Mouse (Mus musculus): ENCODE data around the gene Cdc26. TPM values are rescaled to one million over a fixed set of nuclear protein-coding genes. Genes with fewer than 3 reads are reported as not detected.

Cdc26 gene
- polyA plus RNA-seq, 1 experiment from 2014 or later, result 175 TPM

DNA sequence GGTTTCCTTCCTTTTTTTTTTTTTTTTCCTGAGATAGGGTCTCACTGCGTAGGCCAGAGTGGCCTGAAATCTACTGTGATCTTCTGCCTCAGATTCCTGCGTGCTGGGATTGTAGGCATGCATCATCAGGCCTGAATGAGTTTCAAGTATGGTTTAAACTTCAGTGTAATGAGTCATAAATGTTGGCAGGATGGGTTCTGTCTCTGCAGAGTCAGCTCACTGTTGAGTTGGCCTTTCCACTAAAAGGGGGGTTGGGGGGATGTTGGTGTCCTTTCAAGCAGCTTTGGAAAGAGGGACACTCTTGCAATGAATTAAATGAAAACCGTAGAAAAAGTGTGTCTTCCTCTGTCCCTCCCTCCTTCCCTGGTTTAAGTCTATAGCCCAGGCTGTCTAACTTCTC lies 9.5 kb downstream of the Cdc26 start:
- H3K4me3 ChIP-seq (ENCODE audit: low read depth, low read length), result no peak overlapping the region
- DNase-seq (no peak), ATAC-seq (ENCODE audit: insufficient read depth) (no peak)
- TF ChIP-seq CTCF (IDR thresholded peaks at IDR 0.05; ENCODE audit: low read depth), result no peak
- no peak overlapping the region for H3K4me2 ChIP-seq
- H3K27me3 ChIP-seq (ENCODE audit: insufficient read depth, low read length), result no peaks in the 10 kb centered on the region
- H3K4me1 ChIP-seq (ENCODE audit: insufficient read depth), result no peaks in the 10 kb centered on the region
- 85% methylated on average over 3 of the region's 3 CpGs for WGBS
- no peak overlapping the region for H3K9ac ChIP-seq
- H3K27ac ChIP-seq (ENCODE audit: low read depth), result no peak overlapping the region
- H3K36me3 ChIP-seq (ENCODE audit: insufficient read depth), result peaks cover 89% of the 10 kb centered on the region
- H3K9me3 ChIP-seq (ENCODE audit: low read depth, low read length), result no peaks in the 10 kb centered on the region

DNA sequence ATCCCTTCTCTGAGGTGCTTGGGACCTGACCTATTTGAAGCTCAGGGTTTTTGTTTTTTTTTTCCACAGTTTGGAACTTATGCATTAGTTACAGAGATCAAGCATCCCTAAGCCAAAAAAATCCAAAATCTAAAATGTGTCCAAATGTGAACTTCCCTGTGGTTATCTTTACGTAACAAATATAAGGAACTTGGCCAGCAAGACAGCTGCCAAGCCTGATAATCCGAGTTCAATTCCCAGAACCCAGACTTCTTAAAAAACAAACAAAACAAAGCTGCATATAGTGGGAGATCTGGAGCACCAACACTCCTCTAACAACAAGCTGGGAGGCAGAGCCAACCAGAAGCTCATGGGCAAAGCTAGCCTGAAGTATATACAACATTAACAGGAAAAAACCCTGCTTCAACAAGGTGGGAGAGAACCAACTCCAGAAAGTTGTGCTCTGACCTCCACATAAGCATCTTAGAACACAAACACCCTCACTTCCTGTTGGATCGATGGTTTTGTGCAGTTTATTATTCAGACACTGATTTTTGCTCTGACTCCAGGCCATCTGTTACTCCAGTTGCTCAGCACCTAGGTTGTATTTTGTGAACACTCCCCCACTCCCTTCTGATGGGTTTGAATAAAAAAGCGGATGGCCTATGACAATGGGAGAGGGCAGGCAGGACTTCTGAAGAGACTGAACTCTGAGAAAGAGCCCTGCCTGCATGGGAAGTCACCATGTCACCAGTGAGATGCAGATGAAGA lies 10.7 kb downstream of the Cdc26 start:
- WGBS, result 76% methylated on average over 4 of the region's 4 CpGs
- no peak for DNase-seq
- H3K4me3 ChIP-seq (ENCODE audit: low read depth, low read length), result no peak overlapping the region
- no peaks in the 10 kb centered on the region for H3K9me3 ChIP-seq (ENCODE audit: low read depth, low read length)
- H3K27me3 ChIP-seq (ENCODE audit: insufficient read depth, low read length), result no peaks in the 10 kb centered on the region
- no peak overlapping the region for H3K9ac ChIP-seq
- no peak for ATAC-seq (ENCODE audit: insufficient read depth)
- no peak overlapping the region for H3K4me2 ChIP-seq
- no peak for TF ChIP-seq CTCF (IDR thresholded peaks at IDR 0.05; ENCODE audit: low read depth)
- peaks cover 90% of the 10 kb centered on the region for H3K36me3 ChIP-seq (ENCODE audit: insufficient read depth)
- H3K27ac ChIP-seq (ENCODE audit: low read depth), result no peak overlapping the region
- H3K4me1 ChIP-seq (ENCODE audit: insufficient read depth), result no peaks in the 10 kb centered on the region

DNA sequence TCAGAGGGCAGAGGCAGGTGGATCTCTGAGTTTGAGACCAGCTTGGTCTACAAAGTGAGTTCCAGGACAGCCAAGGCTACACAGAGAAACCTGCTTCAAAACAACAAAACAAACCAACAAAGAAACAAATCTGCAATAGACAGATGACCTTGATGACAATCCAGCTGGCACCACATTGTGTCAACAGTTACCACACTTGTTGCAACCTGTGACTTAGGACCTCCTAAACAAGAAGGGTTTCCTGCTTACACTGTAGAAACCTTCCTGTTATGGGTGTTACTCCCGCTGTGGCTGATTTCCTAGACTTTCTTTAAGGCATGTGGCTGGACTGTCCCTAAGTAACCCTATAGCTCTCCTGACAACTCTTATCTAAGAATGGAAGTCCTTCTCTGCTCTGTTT lies 12.6 kb downstream of the Cdc26 start:
- no peak for TF ChIP-seq CTCF (IDR thresholded peaks at IDR 0.05; ENCODE audit: low read depth)
- H3K9me3 ChIP-seq (ENCODE audit: low read depth, low read length), result no peaks in the 10 kb centered on the region
- no peak overlapping the region for H3K4me3 ChIP-seq (ENCODE audit: low read depth, low read length)
- no peaks in the 10 kb centered on the region for H3K27me3 ChIP-seq (ENCODE audit: insufficient read depth, low read length)
- no peak overlapping the region for H3K9ac ChIP-seq
- DNase-seq (no peak), ATAC-seq (ENCODE audit: insufficient read depth) (no peak)
- H3K4me1 ChIP-seq (ENCODE audit: insufficient read depth), result no peaks in the 10 kb centered on the region
- no peak overlapping the region for H3K27ac ChIP-seq (ENCODE audit: low read depth)
- H3K36me3 ChIP-seq (ENCODE audit: insufficient read depth), result peaks cover 86% of the 10 kb centered on the region
- H3K4me2 ChIP-seq, result no peak overlapping the region
- 85% methylated on average over 1 of the region's 1 CpGs for WGBS

DNA sequence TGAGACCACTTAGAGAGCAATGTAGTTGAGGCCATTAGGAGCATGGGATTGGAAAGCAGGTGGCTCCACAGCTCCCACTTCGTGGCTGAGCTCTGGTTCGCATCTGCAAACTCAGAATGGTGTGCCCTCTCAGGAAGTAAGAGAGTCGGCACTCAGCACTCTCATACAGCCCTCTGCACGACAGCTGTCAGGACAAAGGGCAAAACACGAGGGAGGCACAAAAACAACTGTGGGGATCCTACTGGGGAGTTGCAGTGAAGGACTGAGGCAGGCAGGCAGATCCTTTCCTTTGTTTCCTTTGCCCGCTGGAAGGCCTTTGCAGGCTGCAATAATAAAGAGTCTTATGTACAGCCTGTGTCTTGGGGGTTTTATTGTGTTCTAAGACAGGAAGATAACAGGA lies 15.0 kb downstream of the Cdc26 start:
- no peak for TF ChIP-seq CTCF (IDR thresholded peaks at IDR 0.05; ENCODE audit: low read depth)
- H3K4me1 ChIP-seq (ENCODE audit: insufficient read depth), result no peaks in the 10 kb centered on the region
- H3K4me3 ChIP-seq (ENCODE audit: low read depth, low read length), result no peak overlapping the region
- DNase-seq (no peak), ATAC-seq (ENCODE audit: insufficient read depth) (no peak)
- H3K9me3 ChIP-seq (ENCODE audit: low read depth, low read length), result no peaks in the 10 kb centered on the region
- H3K36me3 ChIP-seq (ENCODE audit: insufficient read depth), result peaks cover 78% of the 10 kb centered on the region
- H3K27ac ChIP-seq (ENCODE audit: low read depth), result no peak overlapping the region
- no peaks in the 10 kb centered on the region for H3K27me3 ChIP-seq (ENCODE audit: insufficient read depth, low read length)
- no peak overlapping the region for H3K4me2 ChIP-seq
- H3K9ac ChIP-seq, result no peak overlapping the region
- WGBS, result 63% methylated on average over 6 of the region's 6 CpGs

DNA sequence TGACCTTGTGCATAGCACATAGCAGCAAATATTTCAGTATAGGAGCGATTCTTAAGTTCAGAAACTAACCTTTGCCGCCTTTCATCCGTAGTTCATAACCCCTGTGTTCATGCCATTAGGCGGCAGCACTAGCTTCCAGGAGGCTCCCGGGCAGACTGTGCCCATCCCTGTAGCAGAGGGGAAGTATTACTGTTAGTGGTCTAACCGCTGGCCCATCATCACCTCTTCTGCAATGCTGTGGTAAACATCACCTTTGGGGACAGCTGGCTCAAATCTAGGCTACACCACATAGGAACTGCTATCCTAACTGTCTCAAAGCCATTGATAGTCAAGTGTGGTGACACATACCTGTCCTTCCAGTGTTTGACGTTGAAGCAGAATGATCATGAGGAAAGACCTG lies 16.6 kb downstream of the Cdc26 start:
- Histone ChIP-seq H3K9me3 (ENCODE audit: low read depth, low read length) (no peaks in the 10 kb centered on the region), H3K4me3 (ENCODE audit: low read depth, low read length) (no peak overlapping the region), H3K36me3 (ENCODE audit: insufficient read depth) (peaks cover 72% of the 10 kb centered on the region), H3K27ac (ENCODE audit: low read depth) (no peak overlapping the region), H3K9ac (no peak overlapping the region), H3K27me3 (ENCODE audit: insufficient read depth, low read length) (no peaks in the 10 kb centered on the region), H3K4me1 (ENCODE audit: insufficient read depth) (no peaks in the 10 kb centered on the region), H3K4me2 (no peak overlapping the region)
- ATAC-seq (ENCODE audit: insufficient read depth) (no peak), DNase-seq (no peak)
- no peak for TF ChIP-seq CTCF (IDR thresholded peaks at IDR 0.05; ENCODE audit: low read depth)
- WGBS, result 75% methylated on average over 7 of the region's 7 CpGs

DNA sequence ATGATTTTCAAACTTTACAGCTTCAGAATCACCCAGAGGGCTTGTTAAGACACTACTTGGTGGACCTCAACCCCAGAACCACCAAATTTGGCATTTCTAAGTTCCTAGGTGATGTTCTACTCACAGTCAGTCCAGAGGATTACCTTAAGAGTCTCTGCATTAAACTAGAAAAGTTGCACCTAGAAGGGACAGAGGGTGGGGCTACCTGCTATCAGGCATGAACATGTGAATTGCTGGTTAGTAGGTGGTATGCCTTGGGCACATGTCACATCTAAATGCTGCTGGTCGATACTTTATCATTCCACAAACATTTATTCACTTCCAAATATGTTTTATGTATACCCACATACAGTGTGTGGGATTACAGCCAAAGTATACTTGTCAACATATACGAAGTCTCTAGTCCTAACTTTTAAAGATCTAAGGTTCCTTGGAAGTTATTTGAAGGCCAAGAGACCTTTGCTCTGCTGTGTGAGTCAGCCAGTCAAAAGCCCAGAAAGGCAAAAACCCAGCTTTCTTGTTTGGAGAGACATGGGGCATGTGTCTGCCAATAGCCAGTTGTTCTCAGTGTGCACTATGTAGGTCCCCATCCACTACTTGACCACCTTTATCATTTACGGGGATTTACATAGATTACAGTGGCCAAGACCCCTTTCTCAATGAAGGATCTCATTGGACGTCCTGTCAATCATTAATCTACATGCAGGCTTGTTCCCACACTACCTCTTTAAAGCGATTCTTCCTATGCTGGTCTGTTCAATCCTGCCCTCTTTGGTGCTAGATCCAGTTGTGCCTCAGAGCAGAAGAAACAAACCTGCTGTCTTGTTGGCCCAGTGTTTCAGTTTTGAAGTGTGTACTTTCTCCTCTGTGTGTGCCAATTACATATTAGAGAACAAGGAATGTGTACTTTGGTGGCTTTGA lies 18.6 kb downstream of the Cdc26 start:
- 74% methylated on average over 5 of the region's 5 CpGs for WGBS
- Histone ChIP-seq H3K9ac (no peak overlapping the region), H3K27ac (ENCODE audit: low read depth) (no peak overlapping the region), H3K4me3 (ENCODE audit: low read depth, low read length) (no peak overlapping the region), H3K27me3 (ENCODE audit: insufficient read depth, low read length) (no peaks in the 10 kb centered on the region), H3K9me3 (ENCODE audit: low read depth, low read length) (no peaks in the 10 kb centered on the region), H3K36me3 (ENCODE audit: insufficient read depth) (peaks cover 56% of the 10 kb centered on the region), H3K4me2 (no peak overlapping the region), H3K4me1 (ENCODE audit: insufficient read depth) (no peaks in the 10 kb centered on the region)
- DNase-seq (no peak), ATAC-seq (ENCODE audit: insufficient read depth) (no peak)
- TF ChIP-seq CTCF (IDR thresholded peaks at IDR 0.05; ENCODE audit: low read depth), result no peak

DNA sequence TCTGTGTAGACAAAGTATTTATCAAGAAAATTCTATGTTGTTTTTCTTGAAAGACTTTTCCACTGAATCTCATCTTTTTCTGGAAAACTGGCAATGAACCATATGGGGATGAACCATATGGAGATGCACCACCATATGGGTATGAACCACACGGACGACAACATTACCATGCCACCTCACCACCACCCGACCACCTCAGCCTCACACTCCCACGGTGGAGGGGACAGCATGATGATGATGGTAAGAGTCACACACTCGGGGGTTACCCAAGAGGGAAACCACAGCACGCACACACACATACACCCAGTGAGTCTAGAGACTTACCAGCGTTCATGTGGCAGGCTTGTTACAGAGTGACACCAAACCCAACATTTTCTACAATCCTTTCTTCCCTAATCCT lies 23.0 kb downstream of the Cdc26 start:
- no peak for DNase-seq
- Histone ChIP-seq H3K4me2 (no peak overlapping the region), H3K9ac (no peak overlapping the region), H3K36me3 (ENCODE audit: insufficient read depth) (peaks cover 35% of the 10 kb centered on the region), H3K27me3 (ENCODE audit: insufficient read depth, low read length) (no peaks in the 10 kb centered on the region), H3K4me1 (ENCODE audit: insufficient read depth) (no peaks in the 10 kb centered on the region), H3K4me3 (ENCODE audit: low read depth, low read length) (no peak overlapping the region), H3K9me3 (ENCODE audit: low read depth, low read length) (no peaks in the 10 kb centered on the region), H3K27ac (ENCODE audit: low read depth) (no peak overlapping the region)
- WGBS, result 91% methylated on average over 7 of the region's 7 CpGs
- no peak for ATAC-seq (ENCODE audit: insufficient read depth)
- no peak for TF ChIP-seq CTCF (IDR thresholded peaks at IDR 0.05; ENCODE audit: low read depth)

Data from lung, embryonic 14.5 days (tissue).